Mouse (Mus musculus) stomach, postnatal 0 days (tissue): ENCODE data around the gene Wwox.
A peak's percentile ranks its signal among the peaks of the same experiment; 100 is the strongest.

Source experiments
- CTCF ChIP-seq: IDR thresholded peaks from 2 replicates; pipeline ENCODE4 v1.5.1; 2016; ENCODE audit warnings: antibody characterized with exemption, low read depth, mild to moderate bottlenecking, moderate library complexity
- EP300 ChIP-seq: optimal IDR thresholded peaks from 2 replicates; pipeline ENCODE3; 2016; ENCODE audit warnings: antibody characterized with exemption

GRCm38 (mm10) chr8:114657789-114658188 lies 218.3 kb downstream of the Wwox start:
- TF ChIP-seq CTCF (peak; percentile 66), EP300 (no peak)
